Mouse (Mus musculus): Measurements from ENCODE around the gene Hdac11. TPM values are rescaled to one million over a fixed set of nuclear protein-coding genes. Genes with fewer than 3 reads are reported as not detected.
A peak's percentile ranks its signal among the peaks of the same experiment; 100 is the strongest.

Hdac11 gene
- total and polyA plus RNA-seq, 3 experiments = 0.54 to 1.4 (median 1.4) TPM

- DNase-seq (ENCODE audit: low spot score) (no peak), ATAC-seq (ENCODE audit: extremely low read depth, insufficient number of reproducible peaks, low FRiP score, poor library complexity, severe bottlenecking) (no peak)
- no peaks in the 10 kb centered on the region for H3K9me3 ChIP-seq (replicated peaks)
- TF ChIP-seq GATA1 (IDR thresholded peaks at IDR 0.05; ENCODE audit: borderline replicate concordance, low read length) = no peak
- TF ChIP-seq GATA2 (IDR thresholded peaks at IDR 0.05; ENCODE audit: borderline replicate concordance, low read depth, low read length) = no peak
- no peak for TF ChIP-seq TAL1 (conservative IDR thresholded peaks at IDR 0.05; ENCODE audit: low read depth, low read length)
- no peak for TF ChIP-seq CTCF (IDR thresholded peaks at IDR 0.05; ENCODE audit: low read depth, low read length)
- TF ChIP-seq POLR2AphosphoS5 (IDR thresholded peaks at IDR 0.05; ENCODE audit: insufficient replicate concordance, low read depth, low read length) = no peak
- no peak overlapping the region for H3K4me3 ChIP-seq (ENCODE audit: low read depth, low read length)
- H3K36me3 ChIP-seq (replicated peaks) = no peaks in the 10 kb centered on the region
- peaks cover 23% of the 10 kb centered on the region for H3K4me1 ChIP-seq (ENCODE audit: insufficient read depth, low read depth, low read length)
- H3K27me3 ChIP-seq (ENCODE audit: insufficient read depth, low read length) = peaks cover 29% of the 10 kb centered on the region
These were observed 1.8 kb upstream of the Hdac11 start for GRCm38 (mm10) chr6:91154685-91155084.

- peaks cover 29% of the 10 kb centered on the region for H3K27me3 ChIP-seq (ENCODE audit: insufficient read depth, low read length)
- peaks cover 24% of the 10 kb centered on the region for H3K4me1 ChIP-seq (ENCODE audit: insufficient read depth, low read depth, low read length)
- TF ChIP-seq POLR2AphosphoS5 (IDR thresholded peaks at IDR 0.05; ENCODE audit: insufficient replicate concordance, low read depth, low read length) = no peak
- TF ChIP-seq TAL1 (conservative IDR thresholded peaks at IDR 0.05; ENCODE audit: low read depth, low read length) = no peak
- TF ChIP-seq CTCF (IDR thresholded peaks at IDR 0.05; ENCODE audit: low read depth, low read length) = no peak
- TF ChIP-seq GATA1 (IDR thresholded peaks at IDR 0.05; ENCODE audit: borderline replicate concordance, low read length) = no peak
- no peak for TF ChIP-seq GATA2 (IDR thresholded peaks at IDR 0.05; ENCODE audit: borderline replicate concordance, low read depth, low read length)
- no peak for ATAC-seq (ENCODE audit: extremely low read depth, insufficient number of reproducible peaks, low FRiP score, poor library complexity, severe bottlenecking)
- no peak overlapping the region for H3K4me3 ChIP-seq (ENCODE audit: low read depth, low read length)
- no peak for DNase-seq (ENCODE audit: low spot score)
- H3K36me3 ChIP-seq (replicated peaks) = no peaks in the 10 kb centered on the region
- H3K9me3 ChIP-seq (replicated peaks) = no peaks in the 10 kb centered on the region
These were observed 1.2 kb upstream of the Hdac11 start for GRCm38 (mm10) chr6:91155286-91155685.

DNA sequence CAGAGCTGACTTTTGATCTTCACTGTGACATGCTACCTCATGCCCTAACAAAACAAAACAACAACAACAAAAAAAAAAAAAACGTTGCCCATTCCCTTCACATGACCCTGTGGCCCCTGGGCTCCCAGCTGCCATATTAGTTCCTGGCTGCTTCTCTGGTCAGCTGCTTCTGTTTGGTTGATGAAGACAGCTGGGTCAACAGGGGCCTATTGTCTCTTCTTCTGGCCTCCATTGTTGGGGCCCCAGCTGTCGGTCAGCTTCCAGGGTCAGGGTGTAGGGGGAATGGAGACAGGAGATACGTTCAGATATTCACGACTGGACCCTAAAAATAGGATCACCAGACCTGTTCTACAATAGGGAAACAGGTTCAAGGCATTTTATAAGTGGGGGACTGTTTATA lies 403 bp upstream of the Hdac11 start:
- TF ChIP-seq GATA2 (IDR thresholded peaks at IDR 0.05; ENCODE audit: borderline replicate concordance, low read depth, low read length) (no peak), TAL1 (conservative IDR thresholded peaks at IDR 0.05; ENCODE audit: low read depth, low read length) (no peak), POLR2AphosphoS5 (IDR thresholded peaks at IDR 0.05; ENCODE audit: insufficient replicate concordance, low read depth, low read length) (no peak), GATA1 (IDR thresholded peaks at IDR 0.05; ENCODE audit: borderline replicate concordance, low read length) (no peak), CTCF (IDR thresholded peaks at IDR 0.05; ENCODE audit: low read depth, low read length) (no peak)
- Histone ChIP-seq H3K27me3 (ENCODE audit: insufficient read depth, low read length) (peaks cover 32% of the 10 kb centered on the region), H3K36me3 (replicated peaks) (no peaks in the 10 kb centered on the region), H3K4me3 (ENCODE audit: low read depth, low read length) (peak overlapping the region; percentile 74; the same call in 1 of the 2 replicates), H3K9me3 (replicated peaks) (no peaks in the 10 kb centered on the region), H3K4me1 (ENCODE audit: insufficient read depth, low read depth, low read length) (peaks cover 27% of the 10 kb centered on the region)
- DNase-seq (ENCODE audit: low spot score) (no peak), ATAC-seq (ENCODE audit: extremely low read depth, insufficient number of reproducible peaks, low FRiP score, poor library complexity, severe bottlenecking) (no peak)

DNA sequence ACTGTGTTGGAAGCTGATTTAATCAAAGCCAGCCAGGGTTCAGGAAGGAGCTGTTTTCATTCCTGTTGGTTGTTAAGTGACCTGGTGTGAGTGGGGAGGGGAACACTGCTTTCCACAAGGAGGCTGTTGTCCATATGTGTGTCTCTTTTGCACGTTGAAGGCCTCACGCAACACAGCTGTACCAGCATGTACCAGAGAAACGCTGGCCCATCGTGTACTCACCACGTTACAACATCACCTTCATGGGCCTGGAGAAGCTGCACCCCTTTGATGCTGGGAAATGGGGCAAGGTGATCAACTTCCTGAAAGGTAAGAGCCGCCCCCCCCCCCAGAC lies 739 bp downstream of the Hdac11 start:
- peak overlapping the region; percentile 74 for H3K4me3 ChIP-seq (ENCODE audit: low read depth, low read length)
- peaks cover 35% of the 10 kb centered on the region for H3K4me1 ChIP-seq (ENCODE audit: insufficient read depth, low read depth, low read length)
- DNase-seq (ENCODE audit: low spot score) (no peak), ATAC-seq (ENCODE audit: extremely low read depth, insufficient number of reproducible peaks, low FRiP score, poor library complexity, severe bottlenecking) (no peak)
- TF ChIP-seq CTCF (IDR thresholded peaks at IDR 0.05; ENCODE audit: low read depth, low read length) (no peak), POLR2AphosphoS5 (IDR thresholded peaks at IDR 0.05; ENCODE audit: insufficient replicate concordance, low read depth, low read length) (no peak), GATA1 (IDR thresholded peaks at IDR 0.05; ENCODE audit: borderline replicate concordance, low read length) (no peak), TAL1 (conservative IDR thresholded peaks at IDR 0.05; ENCODE audit: low read depth, low read length) (no peak)
- H3K9me3 ChIP-seq (replicated peaks) = no peaks in the 10 kb centered on the region
- H3K36me3 ChIP-seq (replicated peaks) = no peaks in the 10 kb centered on the region
- peaks cover 32% of the 10 kb centered on the region for H3K27me3 ChIP-seq (ENCODE audit: insufficient read depth, low read length)

GRCm38 (mm10) chr6:91159047-91159446 lies 2.6 kb downstream of the Hdac11 start:
- Histone ChIP-seq H3K36me3 (replicated peaks) (no peaks in the 10 kb centered on the region), H3K4me1 (ENCODE audit: insufficient read depth, low read depth, low read length) (peaks cover 48% of the 10 kb centered on the region)

GRCm38 (mm10) chr6:91160399-91160798 lies 3.9 kb downstream of the Hdac11 start:
- no peak for DNase-seq (ENCODE audit: low spot score)
- peaks cover 59% of the 10 kb centered on the region for H3K4me1 ChIP-seq (ENCODE audit: insufficient read depth, low read depth, low read length)
- no peaks in the 10 kb centered on the region for H3K9me3 ChIP-seq (replicated peaks)
- H3K36me3 ChIP-seq (replicated peaks) = no peaks in the 10 kb centered on the region
- ATAC-seq (ENCODE audit: extremely low read depth, insufficient number of reproducible peaks, low FRiP score, poor library complexity, severe bottlenecking) = no peak
- no peak overlapping the region for H3K4me3 ChIP-seq (ENCODE audit: low read depth, low read length)
- H3K27me3 ChIP-seq (ENCODE audit: insufficient read depth, low read length) = peaks cover 17% of the 10 kb centered on the region; the same call in 1 of the 2 replicates
- TF ChIP-seq CTCF (IDR thresholded peaks at IDR 0.05; ENCODE audit: low read depth, low read length) = no peak
- TF ChIP-seq GATA2 (IDR thresholded peaks at IDR 0.05; ENCODE audit: borderline replicate concordance, low read depth, low read length) = no peak
- TF ChIP-seq GATA1 (IDR thresholded peaks at IDR 0.05; ENCODE audit: borderline replicate concordance, low read length) = no peak
- no peak for TF ChIP-seq TAL1 (conservative IDR thresholded peaks at IDR 0.05; ENCODE audit: low read depth, low read length)
- TF ChIP-seq POLR2AphosphoS5 (IDR thresholded peaks at IDR 0.05; ENCODE audit: insufficient replicate concordance, low read depth, low read length) = no peak

More at GRCm38 (mm10) chr6:91159047-91159446, 2.6 kb downstream of the Hdac11 start:
- Histone ChIP-seq H3K27me3 (ENCODE audit: insufficient read depth, low read length) (peaks cover 20% of the 10 kb centered on the region; the same call in 1 of the 2 replicates), H3K4me3 (ENCODE audit: low read depth, low read length) (no peak overlapping the region; the same call in 1 of the 2 replicates), H3K9me3 (replicated peaks) (no peaks in the 10 kb centered on the region)
- TF ChIP-seq GATA2 (IDR thresholded peaks at IDR 0.05; ENCODE audit: borderline replicate concordance, low read depth, low read length) (no peak), CTCF (IDR thresholded peaks at IDR 0.05; ENCODE audit: low read depth, low read length) (no peak), GATA1 (IDR thresholded peaks at IDR 0.05; ENCODE audit: borderline replicate concordance, low read length) (no peak), TAL1 (conservative IDR thresholded peaks at IDR 0.05; ENCODE audit: low read depth, low read length) (no peak), POLR2AphosphoS5 (IDR thresholded peaks at IDR 0.05; ENCODE audit: insufficient replicate concordance, low read depth, low read length) (no peak)
- ATAC-seq (ENCODE audit: extremely low read depth, insufficient number of reproducible peaks, low FRiP score, poor library complexity, severe bottlenecking) (no peak), DNase-seq (ENCODE audit: low spot score) (no peak)
